In genomic region chr16:42305934-42306701, GRCm38 (mm10) we compare ENCODE assay signal across 8 mouse cellular contexts. TPM values are rescaled to one million over a fixed set of nuclear protein-coding genes. Genes with fewer than 3 reads are reported as not detected.
DNase-seq lines count a peak whose midpoint lies in the region; ATAC-seq and TF ChIP-seq lines count a peak whose summit lies in the region.

No protein-coding gene starts in this region.

- 0 out of 2 replicates have a peak overlapping the region, but pooled peaks have one; percentile 19 for H3K9ac ChIP-seq in lung, embryonic 15.5 days
- H3K9ac ChIP-seq in embryonic facial prominence, embryonic 12.5 days, result peak overlapping the region; percentile 54
- H3K9ac ChIP-seq in lung, postnatal 0 days (replicated peaks; ENCODE audit: low read depth), result no peak overlapping the region
- peak overlapping the region; percentile 52 for H3K9ac ChIP-seq in stomach, embryonic 16.5 days (ENCODE audit: low read length)

- peak overlapping the region; percentile 50 for H3K4me2 ChIP-seq in lung, embryonic 15.5 days
- H3K4me2 ChIP-seq in embryonic facial prominence, embryonic 12.5 days (replicated peaks), result peak overlapping the region; percentile 52
- H3K4me2 ChIP-seq in lung, postnatal 0 days (replicated peaks; ENCODE audit: low read depth, low read length), result peak overlapping the region; percentile 35
- peak overlapping the region; percentile 54 for H3K4me2 ChIP-seq in stomach, embryonic 16.5 days (ENCODE audit: low read depth, low read length)

- peak overlapping the region; percentile 81 for H3K27ac ChIP-seq in lung, embryonic 15.5 days
- peak overlapping the region; percentile 67 for H3K27ac ChIP-seq in embryonic facial prominence, embryonic 12.5 days
- H3K27ac ChIP-seq in lung, postnatal 0 days (ENCODE audit: low read length), result peak overlapping the region; percentile 43
- peak overlapping the region; percentile 39 for H3K27ac ChIP-seq in stomach, embryonic 16.5 days (ENCODE audit: low read length)

- no peak for TF ChIP-seq CTCF in lung, adult 2 months (IDR thresholded peaks at IDR 0.05; ENCODE audit: insufficient read depth, low read length)
- TF ChIP-seq CTCF in lung, postnatal 0 days (IDR thresholded peaks at IDR 0.05), result peak; percentile 49

- H3K36me3 ChIP-seq in lung, embryonic 15.5 days, result no peaks in the 10 kb centered on the region
- H3K36me3 ChIP-seq in embryonic facial prominence, embryonic 12.5 days, result no peaks in the 10 kb centered on the region
- no peaks in the 10 kb centered on the region for H3K36me3 ChIP-seq in lung, postnatal 0 days (ENCODE audit: insufficient read depth, low read length)
- H3K36me3 ChIP-seq in stomach, embryonic 16.5 days (ENCODE audit: control insufficient read depth, insufficient read depth, low read length), result no peaks in the 10 kb centered on the region

- peak; percentile 54; the same call in 1 of the 2 replicates for TF ChIP-seq EP300 in lung, postnatal 0 days (IDR thresholded peaks at IDR 0.05)

- H3K4me1 ChIP-seq in lung, embryonic 15.5 days, result peaks cover 13% of the 10 kb centered on the region; the same call in 1 of the 2 replicates
- H3K4me1 ChIP-seq in lung, adult 2 months (ENCODE audit: control insufficient read depth, insufficient read depth, low read length), result no peaks in the 10 kb centered on the region
- H3K4me1 ChIP-seq in embryonic facial prominence, embryonic 12.5 days, result peaks cover 14% of the 10 kb centered on the region; the same call in 1 of the 2 replicates
- H3K4me1 ChIP-seq in lung, postnatal 0 days (ENCODE audit: insufficient read depth, low read depth, low read length), result no peaks in the 10 kb centered on the region
- H3K4me1 ChIP-seq in stomach, embryonic 16.5 days (ENCODE audit: control insufficient read depth, insufficient read depth, low read length), result peaks cover 5% of the 10 kb centered on the region

- TF ChIP-seq POLR2A in lung, adult 2 months (IDR thresholded peaks at IDR 0.05; ENCODE audit: borderline replicate concordance, extremely low read depth, low read depth, low read length), result no peak

- no peak for DNase-seq in lung, adult 2 months
- peak; percentile 71 for DNase-seq in lung, postnatal 0 days (ENCODE audit: low spot score)
- DNase-seq in spleen, postnatal 4 days (ENCODE audit: low spot score in 2 of 2), result no peak
- no peak for DNase-seq in adrenal gland, adult 2 months

- 3% methylated on average over 14 of the region's 14 CpGs for WGBS in lung, embryonic 15.5 days
- WGBS in lung, adult 2 months, result 3% methylated on average over 14 of the region's 14 CpGs
- 2% methylated on average over 14 of the region's 14 CpGs for WGBS in embryonic facial prominence, embryonic 12.5 days
- WGBS in lung, postnatal 0 days, result 3% methylated on average over 14 of the region's 14 CpGs
- WGBS in stomach, embryonic 16.5 days, result 3% methylated on average over 14 of the region's 14 CpGs

- H3K9me3 ChIP-seq in lung, embryonic 15.5 days, result no peaks in the 10 kb centered on the region
- H3K9me3 ChIP-seq in embryonic facial prominence, embryonic 12.5 days, result no peaks in the 10 kb centered on the region
- H3K9me3 ChIP-seq in lung, postnatal 0 days (ENCODE audit: low read length), result no peaks in the 10 kb centered on the region
- H3K9me3 ChIP-seq in stomach, embryonic 16.5 days (replicated peaks; ENCODE audit: control insufficient read depth, low read length), result no peaks in the 10 kb centered on the region

- ATAC-seq in lung, embryonic 15.5 days (ENCODE audit: borderline replicate concordance, extremely low read depth, low FRiP score, low TSS enrichment), result peak; percentile 88
- peak; percentile 90 for ATAC-seq in embryonic facial prominence, embryonic 12.5 days (ENCODE audit: insufficient number of reproducible peaks, insufficient read depth, low FRiP score, low TSS enrichment)
- peak; percentile 56 to 69 for ATAC-seq in hematopoietic stem cell, adult 5-6 weeks (replicated peaks in 1 of 2; ENCODE audit: insufficient read depth in 1 of 2, low FRiP score in 2 of 2, low TSS enrichment in 1 of 2, low read depth in 1 of 2, poor library complexity in 2 of 2, severe bottlenecking in 2 of 2)
- peak; percentile 93 for ATAC-seq in lung, postnatal 0 days
- peak; percentile 88 for ATAC-seq in stomach, embryonic 16.5 days (ENCODE audit: insufficient read depth, low FRiP score)

- H3K27me3 ChIP-seq in lung, embryonic 15.5 days, result no peaks in the 10 kb centered on the region
- H3K27me3 ChIP-seq in embryonic facial prominence, embryonic 12.5 days, result no peaks in the 10 kb centered on the region
- no peaks in the 10 kb centered on the region for H3K27me3 ChIP-seq in lung, postnatal 0 days (replicated peaks; ENCODE audit: insufficient read depth, low read length)
- no peaks in the 10 kb centered on the region for H3K27me3 ChIP-seq in stomach, embryonic 16.5 days (ENCODE audit: control insufficient read depth, insufficient read depth, low read length)

- peak overlapping the region; percentile 23; the same call in 1 of the 2 replicates for H3K4me3 ChIP-seq in lung, embryonic 15.5 days
- no peak overlapping the region for H3K4me3 ChIP-seq in lung, adult 2 months (replicated peaks; ENCODE audit: extremely low read depth, low read depth, low read length)
- peak overlapping the region; percentile 36 for H3K4me3 ChIP-seq in embryonic facial prominence, embryonic 12.5 days
- H3K4me3 ChIP-seq in lung, postnatal 0 days (ENCODE audit: low read depth, low read length), result no peak overlapping the region; the same call in 1 of the 2 replicates
- H3K4me3 ChIP-seq in stomach, embryonic 16.5 days (replicated peaks; ENCODE audit: low read length), result peak overlapping the region; percentile 37

RNA-seq across cellular contexts. Expression of gene Gap43, which starts 34.3 kb away (rescaled TPM):
- 14.0 and 18.6 TPM in 2 replicates for polyA plus RNA-seq in lung, embryonic 15.5 days (2015; fragmentation: Nextera tagmentation; extraction: Ambion mirVana)
- 5.5 and 12.2 TPM in 2 replicates for polyA plus RNA-seq in lung, adult 2 months (2012; rRNA removed)
- polyA plus RNA-seq in embryonic facial prominence, embryonic 12.5 days (2016; fragmentation: Nextera tagmentation; extraction: Ambion mirVana), result 120 and 135 TPM in 2 replicates
- not detected in 2 replicates for total RNA-seq in hematopoietic stem cell, adult 5-6 weeks (2017)
- 12.5 and 16.3 TPM in 2 replicates for polyA plus RNA-seq in lung, postnatal 0 days (2015; fragmentation: Nextera tagmentation; extraction: Ambion mirVana)
- 57.3 and 59.3 TPM in 2 replicates for polyA plus RNA-seq in stomach, embryonic 16.5 days (2015; fragmentation: Nextera tagmentation; extraction: Ambion mirVana)
- total RNA-seq in adrenal gland, adult 2 months (2021), result 1 to 10 TPM; 1.1 to 1.3 TPM
- polyA plus RNA-seq in adrenal gland, adult 2 months (2012; rRNA removed), result 0.35 TPM in 1 of 2 replicates, not detected in the other

Comparison
In these comparisons a context has a peak if more than half of its experiments do, and no peak if none do; other contexts are left out.
1. H3K4me3 ChIP-seq: peak in lung, embryonic 15.5 days (single experiment), embryonic facial prominence, embryonic 12.5 days (single experiment) and stomach, embryonic 16.5 days (single experiment); none in lung, adult 2 months (single experiment) and lung, postnatal 0 days (single experiment).
2. Peak in every context shown above with its lines, with median percentiles within 50 percentile points of each other: ATAC-seq, H3K27ac ChIP-seq and H3K4me2 ChIP-seq.